Mouse (Mus musculus) embryo, embryonic 10.5 days (tissue): Measurements from ENCODE around the gene Lrrc1.
"Not testable (repeated sequence)": the region's sequence is repeated elsewhere in the genome, so short reads cannot be mapped to it uniquely, and the experiment has no call there.

Experiments used
- DNase-seq: peaks from one replicate; pipeline ENCODE4 v3.0.0-alpha.2; 2015; ENCODE audit warnings: low spot score

Lrrc1 gene

GRCm38 (mm10) chr9:77544354-77545067 is at the start of gene Lrrc1:
Lrrc1 (minus strand) TSS chr9:77544870.
- DNase-seq, result peak; percentile 90

- no peak for DNase-seq
Observed at GRCm38 (mm10) chr9:77592423-77592822, 47.8 kb upstream of the Lrrc1 start.

GRCm38 (mm10) chr9:77589496-77589895 is 44.8 kb upstream of the Lrrc1 start:
- no peak for DNase-seq

GRCm38 (mm10) chr9:77587616-77588015 is 42.9 kb upstream of the Lrrc1 start:
- no peak for DNase-seq

- DNase-seq, result no peak
Observed at GRCm38 (mm10) chr9:77586806-77587591, 42.3 kb upstream of the Lrrc1 start.

- DNase-seq, result no peak
Observed at GRCm38 (mm10) chr9:77584746-77585145, 40.1 kb upstream of the Lrrc1 start.

GRCm38 (mm10) chr9:77583302-77583701 is 38.6 kb upstream of the Lrrc1 start:
- DNase-seq, result no peak

- no peak for DNase-seq
Observed at GRCm38 (mm10) chr9:77579827-77580226, 35.2 kb upstream of the Lrrc1 start.

GRCm38 (mm10) chr9:77577931-77578330 is 33.3 kb upstream of the Lrrc1 start:
- DNase-seq, result no peak

- DNase-seq, result no peak
Observed at GRCm38 (mm10) chr9:77577409-77577808, 32.7 kb upstream of the Lrrc1 start.

GRCm38 (mm10) chr9:77576320-77576719 is 31.6 kb upstream of the Lrrc1 start:
- DNase-seq, result no peak

GRCm38 (mm10) chr9:77574996-77575395 is 30.3 kb upstream of the Lrrc1 start:
- not testable (repeated sequence) for DNase-seq

- no peak for DNase-seq
Observed at GRCm38 (mm10) chr9:77571851-77572250, 27.2 kb upstream of the Lrrc1 start.

- no peak for DNase-seq
Observed at GRCm38 (mm10) chr9:77568789-77569506, 24.3 kb upstream of the Lrrc1 start.

- no peak for DNase-seq
Observed at GRCm38 (mm10) chr9:77561827-77562226, 17.2 kb upstream of the Lrrc1 start.

- no peak for DNase-seq
Observed at GRCm38 (mm10) chr9:77557963-77558362, 13.3 kb upstream of the Lrrc1 start.

GRCm38 (mm10) chr9:77557181-77557580 is 12.5 kb upstream of the Lrrc1 start:
- no peak for DNase-seq

- no peak for DNase-seq
Observed at GRCm38 (mm10) chr9:77556435-77556834, 11.8 kb upstream of the Lrrc1 start.

GRCm38 (mm10) chr9:77553465-77553864 is 8.8 kb upstream of the Lrrc1 start:
- DNase-seq, result no peak

- no peak for DNase-seq
Observed at GRCm38 (mm10) chr9:77551036-77551512, 6.4 kb upstream of the Lrrc1 start.

GRCm38 (mm10) chr9:77546010-77546409 is 1.3 kb upstream of the Lrrc1 start:
- peak; percentile 40 for DNase-seq

GRCm38 (mm10) chr9:77545068-77545421 is 375 bp upstream of the Lrrc1 start:
- no peak for DNase-seq
